Mouse (Mus musculus) urinary bladder, postnatal 36 days (tissue): Measurements from ENCODE around the gene Car1.
"Not testable (repeated sequence)": the region's sequence is repeated elsewhere in the genome, so short reads cannot be mapped to it uniquely, and the experiment has no call there.

Experiments
- DNase-seq, 2 experiments: peaks; one replicate each; pipeline ENCODE4 v3.0.0; 2022; ENCODE audit warnings: low spot score in 2 of 2, mixed read lengths in 1 of 2

Car1 gene

GRCm38 (mm10) chr3:14783198-14783597, 25.0 kb downstream of the Car1 start:
- DNase-seq = not testable (repeated sequence)

DNA sequence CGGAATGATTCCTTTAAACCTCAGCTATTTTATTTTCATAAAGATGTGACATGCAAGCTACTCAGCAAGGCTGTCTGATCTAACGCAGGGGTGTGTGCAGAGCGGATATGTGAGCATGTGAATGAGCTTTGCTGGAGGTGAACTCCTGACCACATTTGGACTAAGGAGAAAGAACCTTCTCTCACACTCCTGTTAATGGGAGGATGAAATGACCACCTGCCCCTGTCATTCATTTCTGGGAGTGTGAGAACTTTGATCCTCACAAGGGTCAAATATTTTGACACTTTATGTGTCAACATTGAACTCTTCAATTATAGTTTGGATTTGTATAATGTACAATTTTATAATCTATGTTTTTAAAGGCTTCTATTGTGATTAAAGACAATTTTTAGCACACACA, 25.8 kb downstream of the Car1 start:
- DNase-seq = not testable (repeated sequence)

DNA sequence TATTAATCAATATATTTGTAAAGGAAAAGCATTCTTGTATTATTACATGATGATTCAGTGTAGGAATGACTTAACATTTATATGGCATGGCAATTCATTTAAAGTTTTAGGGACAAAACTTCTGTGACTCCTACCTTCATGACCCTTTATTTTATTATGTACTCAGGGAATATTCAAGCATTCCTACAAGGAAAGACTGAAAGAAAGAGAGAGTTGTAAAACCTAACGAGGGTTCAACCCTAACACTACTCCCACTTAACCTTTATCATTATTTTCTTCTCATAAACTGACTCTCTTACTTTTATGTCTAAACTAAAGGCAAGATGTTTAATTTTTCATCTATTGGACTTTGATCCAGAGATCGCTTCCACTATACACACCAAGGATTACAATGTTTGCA, 28.0 kb downstream of the Car1 start:
- no peak for DNase-seq

- not testable (repeated sequence) for DNase-seq
Measured at GRCm38 (mm10) chr3:14776497-14777162, 31.5 kb downstream of the Car1 start.

- not testable (repeated sequence) for DNase-seq
Measured at GRCm38 (mm10) chr3:14774539-14774938, 33.6 kb downstream of the Car1 start.

DNA sequence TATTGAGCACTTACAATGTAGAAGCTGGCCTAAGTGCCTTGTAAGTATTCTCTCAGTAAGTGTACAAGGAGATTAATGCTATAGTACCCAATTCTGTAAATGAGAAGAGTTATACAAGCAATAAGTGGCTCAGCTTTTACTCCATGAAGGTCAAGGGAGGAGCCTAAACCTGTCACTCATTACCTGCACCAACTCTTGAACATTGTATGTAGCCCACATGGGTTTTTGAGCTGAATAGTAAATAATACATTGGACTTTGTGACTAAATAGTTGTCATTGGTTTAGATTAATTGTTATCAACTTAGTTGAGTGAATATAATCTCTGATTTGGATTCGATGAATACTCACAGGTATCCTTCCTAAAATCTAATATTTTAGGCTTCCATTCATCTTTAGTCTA, 35.7 kb downstream of the Car1 start:
- not testable (repeated sequence) for DNase-seq

- DNase-seq = no peak
Measured at GRCm38 (mm10) chr3:14764755-14765566, 43.2 kb downstream of the Car1 start.

GRCm38 (mm10) chr3:14755716-14756115, 52.5 kb downstream of the Car1 start:
- DNase-seq = no peak

- no peak for DNase-seq
Measured at GRCm38 (mm10) chr3:14746041-14746440, 62.1 kb downstream of the Car1 start.

GRCm38 (mm10) chr3:14738261-14738660, 69.9 kb downstream of the Car1 start:
- no peak for DNase-seq

GRCm38 (mm10) chr3:14727496-14727895, 80.7 kb downstream of the Car1 start:
- not testable (repeated sequence) for DNase-seq

DNA sequence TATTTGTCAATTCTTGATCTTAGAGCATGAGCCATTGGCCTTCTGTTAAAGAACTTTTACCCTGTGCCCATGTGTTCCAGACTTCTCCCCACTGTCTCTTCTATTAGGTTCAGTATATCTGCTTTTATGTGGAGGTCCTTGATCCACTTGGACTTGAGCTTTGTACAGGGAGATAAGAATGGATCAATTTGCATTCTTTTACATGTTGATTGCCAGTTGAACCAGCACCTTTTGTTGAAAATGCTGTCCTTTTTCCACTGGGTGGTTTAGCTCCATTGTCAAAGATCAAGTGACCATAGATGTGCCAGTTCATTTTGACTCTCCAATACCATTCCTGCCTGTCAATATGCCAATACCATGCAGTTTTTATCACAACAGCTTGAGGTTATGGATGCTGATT, 82.7 kb downstream of the Car1 start:
- not testable (repeated sequence) for DNase-seq
